Mouse (Mus musculus): Measurements from ENCODE around the gene Lsm2.
"Not testable (repeated sequence)": the region's sequence is repeated elsewhere in the genome, so short reads cannot be mapped to it uniquely, and the experiment has no call there.

The Lsm2 gene

GRCm38 (mm10) chr17:35031880-35032279 is 50.2 kb downstream of the Lsm2 start:
- no peak for DNase-seq (ENCODE audit: low spot score)

GRCm38 (mm10) chr17:35032323-35032870 is 50.7 kb downstream of the Lsm2 start:
- no peak for DNase-seq (ENCODE audit: low spot score)

- DNase-seq (ENCODE audit: low spot score): not testable (repeated sequence)
These were observed 52.0 kb downstream of the Lsm2 start for GRCm38 (mm10) chr17:35033703-35034102.

- DNase-seq (ENCODE audit: low spot score): no peak
These were observed 53.2 kb downstream of the Lsm2 start for GRCm38 (mm10) chr17:35034896-35035295.

Data from testis, postnatal 10 days (tissue).